Mouse (Mus musculus) adrenal gland, adult (tissue): ENCODE data around the gene Rabgap1l.

Experiments used
- DNase-seq, 2 experiments: peaks; one replicate each; pipeline ENCODE4 v3.0.0; 2022 to 2023; ENCODE audit warnings: low spot score in 1 of 2; ENCODE audit not compliant: inconsistent age in 2 of 2

Rabgap1l gene

GRCm38 (mm10) chr1:160211597-160212122, 581.4 kb downstream of the Rabgap1l start:
- DNase-seq: no peak

- DNase-seq: peak in 1 of 2 experiments; percentile 49
Measured at GRCm38 (mm10) chr1:160210566-160210965, 582.4 kb downstream of the Rabgap1l start.

DNA sequence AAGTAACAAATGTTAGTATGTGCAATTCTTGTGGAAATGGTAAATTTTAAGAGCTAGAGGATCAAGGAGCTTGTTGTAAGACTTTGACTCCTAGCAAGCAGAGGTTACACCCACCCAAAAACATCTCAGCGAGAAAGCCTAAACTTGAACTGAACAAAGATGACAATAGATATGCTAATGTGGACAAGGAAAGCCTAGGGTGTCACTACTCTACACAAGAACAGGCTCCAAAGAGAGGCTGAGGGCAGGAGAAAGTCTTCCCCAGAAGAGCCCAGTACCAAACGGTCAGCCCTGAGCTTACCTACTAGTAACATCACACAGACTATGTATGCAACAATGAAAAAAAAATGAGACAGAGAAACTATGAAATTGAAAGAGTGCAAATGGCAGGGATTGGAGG, 583.2 kb downstream of the Rabgap1l start:
- DNase-seq: no peak

GRCm38 (mm10) chr1:160205486-160205885, 587.5 kb downstream of the Rabgap1l start:
- peak in 1 of 2 experiments; percentile 76 for DNase-seq

GRCm38 (mm10) chr1:160195337-160195663, 597.7 kb downstream of the Rabgap1l start:
- DNase-seq: no peak

- DNase-seq: peak; percentile 98 to 99
Measured at GRCm38 (mm10) chr1:160194529-160195336, 598.3 kb downstream of the Rabgap1l start, which contains the start of gene Mrps14. TSS of gene Mrps14 (plus strand) at chr1:160195215.

DNA sequence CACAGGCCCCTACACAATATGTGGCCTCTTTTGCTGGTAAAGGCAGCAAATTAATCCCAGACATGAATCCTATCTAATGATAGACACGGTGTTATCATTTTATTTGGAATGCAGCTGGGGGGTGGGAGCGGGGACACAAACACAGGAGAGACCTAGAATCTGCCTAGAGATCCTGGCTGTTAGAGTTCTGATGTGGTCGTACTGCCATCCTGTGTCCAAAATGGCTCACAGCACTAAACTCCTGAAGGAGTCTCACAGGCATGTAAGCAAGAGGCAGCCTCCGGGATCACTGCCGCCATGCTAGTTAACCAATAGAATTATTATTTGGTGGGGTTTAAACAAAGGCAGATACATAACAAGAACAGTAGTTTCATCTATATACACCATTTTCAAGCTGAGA, 608.5 kb downstream of the Rabgap1l start:
- peak; percentile 21 to 67 for DNase-seq

- no peak for DNase-seq
Measured at GRCm38 (mm10) chr1:160181216-160181615, 611.8 kb downstream of the Rabgap1l start.

DNA sequence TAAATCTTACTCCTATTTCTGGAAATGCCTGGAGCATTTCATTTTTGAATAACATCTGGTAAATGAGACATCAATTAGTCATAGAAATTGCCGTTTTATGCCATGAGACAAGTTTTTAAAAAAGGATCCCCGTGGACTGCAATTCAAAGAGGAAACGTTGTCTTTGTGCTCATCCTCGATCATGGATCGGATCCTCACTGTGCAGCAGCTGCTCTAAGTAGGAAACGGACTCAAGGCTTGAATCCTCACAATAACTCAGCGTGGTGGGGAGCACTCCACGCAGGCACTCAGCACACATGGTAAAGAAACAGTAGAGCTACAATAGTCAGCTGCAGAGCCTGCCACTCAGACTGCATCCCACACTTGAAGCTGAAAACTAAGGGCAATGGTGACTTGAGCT, 616.1 kb downstream of the Rabgap1l start:
- DNase-seq: no peak
